Mouse (Mus musculus): ENCODE measurements around the gene Olfr1339. TPM values are rescaled to one million over a fixed set of nuclear protein-coding genes. Genes with fewer than 3 reads are reported as not detected.

Olfr1339 gene
- polyA plus RNA-seq, 1 experiment from 2014 or later, result not detected

DNA sequence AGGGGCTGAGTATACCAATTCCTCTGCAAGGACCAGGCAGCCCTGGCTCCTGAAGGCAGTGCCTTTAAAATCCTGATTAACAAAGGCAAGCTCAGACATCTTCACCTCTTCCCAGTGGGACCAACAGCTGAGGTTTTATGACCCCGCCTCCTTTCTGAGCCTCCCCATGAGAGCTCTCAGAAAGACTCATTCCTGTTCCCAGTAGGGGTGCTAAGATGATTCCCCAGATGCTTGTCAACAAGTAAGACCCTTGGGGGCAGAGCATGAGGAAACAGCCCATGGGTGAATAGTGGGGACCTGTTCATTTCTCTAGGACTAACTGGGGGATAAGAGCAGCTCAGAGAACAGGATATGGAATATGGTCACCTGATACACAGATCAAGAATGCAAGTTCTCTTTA, 26.7 kb downstream of the Olfr1339 start, which contains the start of gene Olfr1338:
TSS of gene Olfr1338 (minus strand) at position 101 of the 400 bp plus-strand sequence.
- H3K36me3 ChIP-seq, result no peaks in the 10 kb centered on the region
- no peak within 1 kb of the TSS for H3K9ac ChIP-seq
- no peak within 1 kb of the TSS for H3K27ac ChIP-seq
- no peaks in the 10 kb centered on the region for H3K9me3 ChIP-seq (replicated peaks)
- no peak for ATAC-seq
- WGBS (ENCODE audit: insufficient replicate concordance), result 38% methylated on average over 1 of the region's 1 CpGs
- no peaks in the 10 kb centered on the region for H3K27me3 ChIP-seq (replicated peaks)
- H3K4me1 ChIP-seq, result no peaks in the 10 kb centered on the region
- no peak within 1 kb of the TSS for H3K4me2 ChIP-seq
- no peak within 1 kb of the TSS for H3K4me3 ChIP-seq

DNA sequence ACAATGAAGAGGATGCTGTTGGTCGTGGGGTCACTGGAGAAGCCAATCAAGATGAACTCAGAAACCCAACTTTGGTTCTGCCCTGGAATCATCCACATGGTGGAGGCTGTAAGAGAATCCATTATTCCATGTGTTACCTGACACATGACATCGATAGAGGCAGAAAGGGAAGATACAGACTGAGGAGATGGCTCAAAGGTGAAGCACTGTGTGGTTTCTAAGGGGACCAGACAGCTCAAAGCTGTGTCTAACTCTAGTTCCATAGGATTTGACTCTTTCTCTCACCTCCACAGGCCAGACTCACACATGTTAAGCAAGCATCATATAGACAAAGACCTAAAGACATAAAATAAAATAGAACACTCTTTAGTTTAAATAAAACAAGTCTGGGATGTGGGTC, 50.5 kb downstream of the Olfr1339 start, which contains the start of gene Olfr1337:
TSS of gene Olfr1337 (minus strand) at position 101 of the 400 bp plus-strand sequence.
- WGBS (ENCODE audit: insufficient replicate concordance), result 42% methylated on average over 2 of the region's 2 CpGs
- H3K27ac ChIP-seq, result no peak within 1 kb of the TSS
- ATAC-seq, result no peak

More for the DNA sequence above, 50.5 kb downstream of the Olfr1339 start, which contains the start of gene Olfr1337:
- Histone ChIP-seq H3K9ac (no peak within 1 kb of the TSS), H3K4me2 (no peak within 1 kb of the TSS), H3K4me1 (no peaks in the 10 kb centered on the region), H3K9me3 (replicated peaks) (no peaks in the 10 kb centered on the region), H3K27me3 (replicated peaks) (no peaks in the 10 kb centered on the region), H3K36me3 (no peaks in the 10 kb centered on the region), H3K4me3 (no peak within 1 kb of the TSS)

Other genes starting within 250 kb of the Olfr1339 start
- 11.0 and 11.3 TPM in 2 replicates for gene Tie1, start 242.1 kb upstream of the Olfr1339 start, polyA plus RNA-seq (2016; fragmentation: Nextera tagmentation; extraction: Ambion mirVana)
- 4.5 and 4.9 TPM in 2 replicates for gene 2610528J11Rik, start 205.2 kb upstream of the Olfr1339 start, polyA plus RNA-seq (2016; fragmentation: Nextera tagmentation; extraction: Ambion mirVana)
- 0.23 and 0.54 TPM in 2 replicates for gene Tmem125, start 188.1 kb upstream of the Olfr1339 start, polyA plus RNA-seq (2016; fragmentation: Nextera tagmentation; extraction: Ambion mirVana)
- gene Cfap57, start 111.4 kb upstream of the Olfr1339 start, polyA plus RNA-seq (2016; fragmentation: Nextera tagmentation; extraction: Ambion mirVana), result 1.3 and 1.5 TPM in 2 replicates
- gene Ebna1bp2, start 111.4 kb upstream of the Olfr1339 start, polyA plus RNA-seq (2016; fragmentation: Nextera tagmentation; extraction: Ambion mirVana), result 160 and 164 TPM in 2 replicates
- gene Olfr62, start 73.2 kb upstream of the Olfr1339 start, polyA plus RNA-seq (2016; fragmentation: Nextera tagmentation; extraction: Ambion mirVana), result not detected in 2 replicates
- not detected in 2 replicates for gene Olfr1342, start 39.4 kb upstream of the Olfr1339 start, polyA plus RNA-seq (2016; fragmentation: Nextera tagmentation; extraction: Ambion mirVana)
- not detected in 2 replicates for gene Olfr1341, start 28.7 kb upstream of the Olfr1339 start, polyA plus RNA-seq (2016; fragmentation: Nextera tagmentation; extraction: Ambion mirVana)
- not detected in 2 replicates for gene Olfr1340, start 12.0 kb upstream of the Olfr1339 start, polyA plus RNA-seq (2016; fragmentation: Nextera tagmentation; extraction: Ambion mirVana)
- gene Olfr1338, start 26.6 kb downstream of the Olfr1339 start, polyA plus RNA-seq (2016; fragmentation: Nextera tagmentation; extraction: Ambion mirVana), result not detected in 2 replicates
- not detected in 2 replicates for gene Olfr1337, start 50.4 kb downstream of the Olfr1339 start, polyA plus RNA-seq (2016; fragmentation: Nextera tagmentation; extraction: Ambion mirVana)
- gene Olfr1335, start 77.8 kb downstream of the Olfr1339 start, polyA plus RNA-seq (2016; fragmentation: Nextera tagmentation; extraction: Ambion mirVana), result not detected in 2 replicates
- not detected in 2 replicates for gene Olfr1333, start 104.1 kb downstream of the Olfr1339 start, polyA plus RNA-seq (2016; fragmentation: Nextera tagmentation; extraction: Ambion mirVana)
- gene Olfr1331, start 132.5 kb downstream of the Olfr1339 start, polyA plus RNA-seq (2016; fragmentation: Nextera tagmentation; extraction: Ambion mirVana), result not detected in 2 replicates
- gene Olfr1330, start 156.4 kb downstream of the Olfr1339 start, polyA plus RNA-seq (2016; fragmentation: Nextera tagmentation; extraction: Ambion mirVana), result not detected in 2 replicates
- not detected in 2 replicates for gene Olfr1329, start 185.3 kb downstream of the Olfr1339 start, polyA plus RNA-seq (2016; fragmentation: Nextera tagmentation; extraction: Ambion mirVana)
- gene Olfr1328, start 206.4 kb downstream of the Olfr1339 start, polyA plus RNA-seq (2016; fragmentation: Nextera tagmentation; extraction: Ambion mirVana), result not detected in 2 replicates
- gene Lao1, start 229.4 kb downstream of the Olfr1339 start, polyA plus RNA-seq (2016; fragmentation: Nextera tagmentation; extraction: Ambion mirVana), result not detected in 2 replicates